Mouse (Mus musculus) gastrocnemius, postnatal 25 days (tissue): Measurements from ENCODE around the gene Adsl. TPM values are rescaled to one million over a fixed set of nuclear protein-coding genes. Genes with fewer than 3 reads are reported as not detected.

ENCODE experiments used
- DNase-seq: peaks from one replicate; pipeline ENCODE4 v3.0.0; 2022
- microRNA-seq, 2 experiments: library from miRNA; unstranded; fragments of <30 nt; microRNA quantifications; one replicate each; pipeline ENCODE4 v1.2.0; 2021; ENCODE audit warnings: borderline replicate concordance in 2 of 2
- total RNA-seq, 2 experiments: library from RNA; stranded (reverse); gene quantifications; 1 replicate in 1 of 2; 2 replicates in 1 of 2; pipeline ENCODE4 v1.2.3; 2021

Gene Adsl
- total RNA-seq, 2 experiments from 2014 or later = 146 to 183 TPM

GRCm38 (mm10) chr15:81007339-81007738, 59.0 kb downstream of the Adsl start:
- no peak for DNase-seq

GRCm38 (mm10) chr15:81007905-81008304, 59.6 kb downstream of the Adsl start:
- no peak for DNase-seq

GRCm38 (mm10) chr15:81008689-81009123, 60.4 kb downstream of the Adsl start:
- no peak for DNase-seq

- DNase-seq = no peak
Observed at GRCm38 (mm10) chr15:81010114-81010513, 61.8 kb downstream of the Adsl start.

GRCm38 (mm10) chr15:81011523-81011922, 63.2 kb downstream of the Adsl start:
- peak; percentile 4 for DNase-seq

GRCm38 (mm10) chr15:81012359-81012758, 64.1 kb downstream of the Adsl start:
- peak; percentile 3 for DNase-seq

GRCm38 (mm10) chr15:81013186-81013585, 64.9 kb downstream of the Adsl start:
- peak; percentile 4 for DNase-seq

- DNase-seq = peak; percentile 15
Observed at GRCm38 (mm10) chr15:81015068-81015744, 66.9 kb downstream of the Adsl start.

GRCm38 (mm10) chr15:81016488-81016887, 68.2 kb downstream of the Adsl start:
- DNase-seq = peak; percentile 13

- no peak for DNase-seq
Observed at GRCm38 (mm10) chr15:81017308-81017707, 69.0 kb downstream of the Adsl start.

Small RNA genes within 50 kb of the gene (microRNA-seq; reads per million reads assigned to microRNA genes)
- gene Mir5113 = 9.5 to 12.5 reads per million in 2 experiments

Other genes with a start within 250 kb of the Adsl start
- 10 to 100 TPM; 43.2 to 43.7 TPM for gene Tnrc6b, start 237.2 kb upstream of the Adsl start, total RNA-seq
- gene Sgsm3, start 29.3 kb downstream of the Adsl start, total RNA-seq = 10 to 100 TPM; 11.0 to 12.5 TPM
- 10 to 100 TPM; 18.9 to 20.5 TPM for gene Mrtfa, start 242.3 kb downstream of the Adsl start, total RNA-seq